Mouse (Mus musculus) olfactory bulb, adult 2 months (tissue): ENCODE measurements at regions not wholly inside any gene's neighbourhood (a gene's known extent, or its start where the extent isn't known, plus 50 kb on each side); places are given as distances from the start of the nearest gene placed in this dataset.

Experiments
- H3K27ac ChIP-seq: fragments of 200-500 bp; 2 replicates; pipeline ENCODE4 v1.5.1; 2012; ENCODE audit warnings: low read depth, low read length; ENCODE audit not compliant: insufficient read depth
- H3K4me1 ChIP-seq: fragments of 200-500 bp; 2 replicates; pipeline ENCODE4 v1.6.1; 2012; ENCODE audit warnings: low read length; ENCODE audit not compliant: control insufficient read depth, insufficient read depth
- H3K4me3 ChIP-seq: fragments of 200-500 bp; 2 replicates; pipeline ENCODE4 v1.5.1; 2012; ENCODE audit warnings: mild to moderate bottlenecking, low read depth, low read length, moderate library complexity; ENCODE audit not compliant: insufficient read depth
- CTCF ChIP-seq: fragments of 200-500 bp; IDR thresholded peaks from 2 replicates; pipeline ENCODE4 v1.5.1; 2012; ENCODE audit warnings: low read depth, mild to moderate bottlenecking, low read length, moderate library complexity; ENCODE audit not compliant: insufficient read depth
- POLR2A ChIP-seq: fragments of 200-500 bp; IDR thresholded peaks from 2 replicates; pipeline ENCODE4 v1.6.1; 2012; ENCODE audit warnings: mild to moderate bottlenecking, low read depth, low read length, moderate library complexity; ENCODE audit not compliant: insufficient read depth
- WGBS: fragments of 180-500 bp; shearing (Covaris S2); methylation state at CpG from one replicate; pipeline ENCODE4 v1.1.7; 2018; 5-methylcytosine and 5-hydroxymethylcytosine counted together

GRCm38 (mm10) chr11:104038271-104038800 is 71.8 kb downstream of the Arf2 start:
- H3K27ac ChIP-seq, result no peak overlapping the region
- H3K4me3 ChIP-seq, result no peak overlapping the region
- TF ChIP-seq CTCF, result no peak
- no peak for TF ChIP-seq POLR2A
- no peaks in the 10 kb centered on the region for H3K4me1 ChIP-seq
- WGBS, result 68% methylated on average over 6 of the region's 6 CpGs

GRCm38 (mm10) chr11:104045216-104045615 is 78.7 kb downstream of the Arf2 start:
- Histone ChIP-seq H3K27ac (no peak overlapping the region), H3K4me3 (no peak overlapping the region), H3K4me1 (0 out of 2 replicates have a peak, but pooled peaks cover 2% of the 10 kb centered on the region)
- TF ChIP-seq CTCF (no peak), POLR2A (no peak)
- WGBS, result 77% methylated on average over 4 of the region's 4 CpGs

- no peak overlapping the region for H3K27ac ChIP-seq
- TF ChIP-seq POLR2A (no peak), CTCF (no peak)
- peaks cover 16% of the 10 kb centered on the region for H3K4me1 ChIP-seq
- 65% methylated on average over 3 of the region's 3 CpGs for WGBS
- H3K4me3 ChIP-seq, result no peak overlapping the region
These were observed 80.7 kb upstream of the Crhr1 start for GRCm38 (mm10) chr11:104051986-104052385.

GRCm38 (mm10) chr11:104053242-104053641 is 79.4 kb upstream of the Crhr1 start:
- WGBS, result 55% methylated on average over 7 of the region's 7 CpGs
- H3K27ac ChIP-seq, result no peak overlapping the region
- TF ChIP-seq CTCF (no peak), POLR2A (no peak)
- no peak overlapping the region for H3K4me3 ChIP-seq
- H3K4me1 ChIP-seq, result peaks cover 22% of the 10 kb centered on the region

- no peak for TF ChIP-seq CTCF
- no peak for TF ChIP-seq POLR2A
- Histone ChIP-seq H3K4me3 (no peak overlapping the region), H3K4me1 (peaks cover 24% of the 10 kb centered on the region), H3K27ac (0 out of 2 replicates have a peak overlapping the region, but pooled peaks have one; percentile 7)
- 36% methylated on average over 6 of the region's 6 CpGs for WGBS
These were observed 76.7 kb upstream of the Crhr1 start for GRCm38 (mm10) chr11:104055941-104056340.

GRCm38 (mm10) chr11:104057046-104057445 is 75.6 kb upstream of the Crhr1 start:
- Histone ChIP-seq H3K4me1 (peaks cover 27% of the 10 kb centered on the region), H3K27ac (no peak overlapping the region), H3K4me3 (no peak overlapping the region)
- TF ChIP-seq POLR2A (no peak), CTCF (no peak)
- 79% methylated on average over 4 of the region's 4 CpGs for WGBS

- 90% methylated on average over 6 of the region's 6 CpGs for WGBS
- TF ChIP-seq POLR2A (no peak), CTCF (no peak)
- no peak overlapping the region for H3K27ac ChIP-seq
- H3K4me3 ChIP-seq, result no peak overlapping the region
- peaks cover 27% of the 10 kb centered on the region for H3K4me1 ChIP-seq
These were observed 74.1 kb upstream of the Crhr1 start for GRCm38 (mm10) chr11:104058600-104058999.

GRCm38 (mm10) chr11:104059085-104059484 is 73.6 kb upstream of the Crhr1 start:
- TF ChIP-seq CTCF (no peak), POLR2A (no peak)
- H3K4me3 ChIP-seq, result no peak overlapping the region
- H3K27ac ChIP-seq, result no peak overlapping the region
- peaks cover 27% of the 10 kb centered on the region for H3K4me1 ChIP-seq
- WGBS, result 86% methylated on average over 6 of the region's 6 CpGs

- Histone ChIP-seq H3K27ac (no peak overlapping the region), H3K4me3 (no peak overlapping the region), H3K4me1 (peaks cover 15% of the 10 kb centered on the region)
- no peak for TF ChIP-seq CTCF
- WGBS, result 56% methylated on average over 6 of the region's 6 CpGs
These were observed 71.3 kb upstream of the Crhr1 start for GRCm38 (mm10) chr11:104061361-104061760.

- no peak overlapping the region for H3K27ac ChIP-seq
- peaks cover 8% of the 10 kb centered on the region for H3K4me1 ChIP-seq
- no peak overlapping the region for H3K4me3 ChIP-seq
- no peak for TF ChIP-seq CTCF
- no peak for TF ChIP-seq POLR2A
- 83% methylated on average over 5 of the region's 5 CpGs for WGBS
These were observed 67.5 kb upstream of the Crhr1 start for GRCm38 (mm10) chr11:104065181-104065580.
